Mouse (Mus musculus) gastrocnemius, adult 2 months (tissue): ENCODE measurements around the gene Phpt1. TPM values are rescaled to one million over a fixed set of nuclear protein-coding genes. Genes with fewer than 3 reads are reported as not detected.

Experiments
- DNase-seq: peaks from one replicate; pipeline ENCODE4 v3.0.0; 2022
- H3K27ac ChIP-seq: fragments of 200-600 bp; 2 replicates; pipeline ENCODE4 v1.8.1; 2022; ENCODE audit warnings: mild to moderate bottlenecking
- H3K4me3 ChIP-seq: fragments of 200-600 bp; 2 replicates; pipeline ENCODE4 v1.8.1; 2022; ENCODE audit warnings: mild to moderate bottlenecking, moderate library complexity
- CTCF ChIP-seq: fragments of 200-600 bp; IDR thresholded peaks from 2 replicates; pipeline ENCODE4 v1.8.1; 2022; ENCODE audit warnings: antibody characterized with exemption, mild to moderate bottlenecking, moderate library complexity
- intact Hi-C: fragments of 180-260 bp; cut with DNase I; formaldehyde crosslinking; loops from one replicate; pipeline ENCODE4 v1.15.1; 2025
- total RNA-seq, 2 experiments: library from RNA; stranded (reverse); gene quantifications; 2 replicates each; pipeline ENCODE4 v1.2.3; 2021

The Phpt1 gene
- total RNA-seq, 2 experiments from 2014 or later, result 52.7 to 64.7 TPM

DNA sequence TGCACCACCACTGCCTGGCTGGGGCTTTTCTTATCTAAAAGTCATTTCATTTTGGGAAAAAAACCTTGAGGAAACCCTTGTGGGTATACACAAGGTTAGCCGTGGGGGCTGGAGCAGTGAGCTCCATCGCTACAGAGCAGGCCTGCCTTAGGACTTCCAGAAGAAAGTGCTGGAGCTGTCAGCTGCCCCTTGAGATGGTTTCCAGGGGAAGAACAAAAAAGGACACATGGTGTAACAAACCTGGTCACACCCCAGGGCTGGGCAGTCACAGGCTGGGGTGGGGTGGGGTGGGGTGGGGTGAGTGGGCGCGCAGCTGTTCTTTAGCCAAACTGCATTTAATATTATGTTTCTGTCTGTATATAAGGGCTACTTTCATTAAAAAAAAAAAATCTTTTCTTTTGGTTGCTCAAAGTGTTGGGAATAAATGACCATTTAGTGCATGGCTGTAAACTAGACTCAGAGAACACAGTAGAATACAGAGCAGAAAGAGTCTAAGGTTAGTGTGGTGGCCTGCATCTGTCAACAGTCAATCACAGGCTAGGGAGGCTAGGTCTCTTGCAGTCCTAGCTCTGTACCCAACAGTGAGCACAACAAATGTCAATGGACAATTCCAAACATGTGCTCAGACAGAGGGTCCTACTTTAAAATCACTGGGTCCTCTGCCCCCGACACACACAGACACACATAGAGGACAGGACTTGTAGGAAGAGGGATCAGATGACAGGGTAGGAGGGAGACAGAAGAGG, 21.9 kb upstream of the Phpt1 start:
- no peak overlapping the region for H3K4me3 ChIP-seq
- no peak for DNase-seq
- no peak for TF ChIP-seq CTCF
- intact Hi-C loops, result no loop called here
- H3K27ac ChIP-seq, result no peak overlapping the region

DNA sequence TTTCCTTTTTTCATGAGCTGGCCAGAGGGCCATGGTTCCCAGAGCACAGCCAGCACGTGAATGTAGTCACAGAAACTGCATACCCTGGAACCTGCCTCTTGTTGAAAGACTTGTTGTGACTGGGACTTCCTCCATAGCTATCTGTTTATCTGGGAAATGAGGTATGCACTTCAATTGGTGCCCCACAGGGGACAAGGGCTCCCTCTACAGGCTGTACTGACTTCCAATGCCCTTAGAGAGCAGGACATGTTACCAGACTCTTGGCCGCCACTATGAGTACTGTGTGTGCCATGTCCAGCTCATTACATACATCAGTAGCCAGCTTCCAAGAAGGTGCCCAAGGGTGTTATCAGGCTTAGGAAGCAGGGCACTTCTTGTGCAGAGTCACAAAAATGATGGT, 16.8 kb upstream of the Phpt1 start:
- DNase-seq, result peak; percentile 67
- peak; percentile 67 for TF ChIP-seq CTCF
- Histone ChIP-seq H3K27ac (no peak overlapping the region), H3K4me3 (no peak overlapping the region)
- intact Hi-C loops, result no loop called here

DNA sequence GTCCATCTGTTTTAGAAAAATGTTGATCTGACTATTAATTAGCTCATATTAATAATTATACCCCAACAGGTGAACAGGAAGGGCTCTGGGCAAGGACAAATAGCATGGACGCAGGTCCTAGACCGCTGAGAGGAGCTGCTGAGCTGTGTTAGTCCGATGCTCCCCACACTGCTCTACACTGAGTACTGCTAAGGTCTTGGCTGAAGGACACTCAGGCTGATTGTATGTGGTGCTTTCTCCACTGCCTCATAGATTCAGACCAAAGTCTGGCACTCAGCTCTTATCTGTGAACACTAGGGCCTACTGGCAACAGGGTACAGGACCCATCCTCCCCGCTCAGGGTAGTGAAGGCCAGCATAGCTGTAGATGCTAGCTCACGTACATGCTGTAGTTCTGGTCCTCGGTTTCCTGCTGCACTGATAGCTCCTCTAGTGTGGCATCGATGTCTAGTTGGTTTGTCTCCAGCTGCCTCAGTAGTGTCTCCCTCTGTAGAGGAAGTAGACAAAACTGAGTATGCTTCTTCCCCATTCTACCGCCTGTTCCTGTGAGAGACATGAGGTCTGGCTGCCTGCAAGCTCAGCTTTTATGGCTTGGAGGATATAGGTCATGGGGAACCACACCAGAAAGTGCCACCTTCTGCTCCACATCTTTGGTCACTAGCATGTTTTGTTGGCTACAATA, 13.3 kb upstream of the Phpt1 start:
- no peak for DNase-seq
- intact Hi-C loops, result no loop called here
- no peak overlapping the region for H3K27ac ChIP-seq

DNA sequence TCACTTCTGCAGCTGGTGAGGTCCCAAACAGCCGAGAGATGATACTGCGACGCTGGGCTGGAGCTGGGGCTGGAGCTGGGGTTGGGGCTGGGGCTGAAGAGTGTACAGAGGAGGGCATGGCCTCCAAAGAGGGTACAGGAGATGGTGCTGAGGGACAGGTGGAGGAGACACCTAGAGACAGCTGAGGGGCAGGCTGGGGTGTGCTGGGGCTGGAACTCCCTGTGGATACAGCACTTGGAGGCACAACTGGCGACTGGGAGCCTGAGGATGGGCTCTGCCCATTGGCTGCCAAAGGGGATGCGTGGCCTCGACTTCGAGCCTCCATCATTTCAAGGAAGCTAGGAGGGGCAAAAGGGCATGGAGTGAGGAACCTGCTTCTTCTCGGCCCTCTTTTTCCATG, 12.3 kb upstream of the Phpt1 start:
- DNase-seq, result no peak
- H3K4me3 ChIP-seq, result no peak overlapping the region
- intact Hi-C loops, result no loop called here

More for the DNA sequence above, 13.3 kb upstream of the Phpt1 start:
- no peak overlapping the region for H3K4me3 ChIP-seq
- TF ChIP-seq CTCF, result no peak

DNA sequence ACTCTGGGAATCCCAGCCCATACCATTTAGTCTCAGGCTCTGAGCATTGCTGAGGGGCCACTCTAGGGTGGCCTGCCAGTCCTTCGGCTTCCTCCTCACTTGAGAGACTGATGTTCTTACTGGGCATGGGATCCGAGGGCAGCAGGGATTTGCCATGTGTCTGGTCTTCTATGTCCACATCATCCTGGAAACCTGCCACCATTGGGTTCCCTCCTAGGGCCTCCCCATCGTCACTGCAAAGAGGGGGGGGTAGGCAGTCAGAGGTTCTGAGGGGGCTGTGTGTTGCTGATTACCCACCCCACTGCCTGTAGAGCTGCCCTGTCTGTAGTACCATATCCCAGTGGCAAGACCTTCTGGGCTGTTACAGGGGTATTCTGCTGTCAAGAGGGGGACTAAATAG, 10.6 kb upstream of the Phpt1 start:
- no peak for TF ChIP-seq CTCF
- no peak overlapping the region for H3K4me3 ChIP-seq
- DNase-seq, result peak; percentile 13
- H3K27ac ChIP-seq, result no peak overlapping the region
- intact Hi-C loops, result no loop called here

More for the DNA sequence above, 12.3 kb upstream of the Phpt1 start:
- no peak overlapping the region for H3K27ac ChIP-seq
- TF ChIP-seq CTCF, result no peak

DNA sequence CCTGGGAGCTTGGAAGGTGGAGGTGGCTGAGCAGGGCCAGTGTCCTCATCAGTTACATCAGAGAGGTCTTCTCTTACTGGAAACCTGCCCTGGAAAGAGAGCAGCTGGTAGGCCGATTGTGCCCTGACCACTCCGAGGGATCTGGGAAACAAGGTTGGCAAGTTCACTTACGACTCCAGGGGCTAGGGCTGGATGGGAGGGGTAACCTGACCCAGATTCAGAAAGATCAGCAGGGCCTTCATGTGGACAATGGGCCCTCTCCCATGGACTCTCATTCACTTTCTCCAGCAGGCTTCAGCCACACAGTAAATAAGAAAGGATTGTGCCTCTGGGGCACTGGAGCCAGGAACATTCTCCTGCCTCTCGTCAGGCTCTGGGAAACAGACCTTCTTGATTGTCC, 9.8 kb upstream of the Phpt1 start:
- no peak for TF ChIP-seq CTCF
- DNase-seq, result peak; percentile 10
- H3K27ac ChIP-seq, result no peak overlapping the region
- no peak overlapping the region for H3K4me3 ChIP-seq
- intact Hi-C loops, result no loop called here

DNA sequence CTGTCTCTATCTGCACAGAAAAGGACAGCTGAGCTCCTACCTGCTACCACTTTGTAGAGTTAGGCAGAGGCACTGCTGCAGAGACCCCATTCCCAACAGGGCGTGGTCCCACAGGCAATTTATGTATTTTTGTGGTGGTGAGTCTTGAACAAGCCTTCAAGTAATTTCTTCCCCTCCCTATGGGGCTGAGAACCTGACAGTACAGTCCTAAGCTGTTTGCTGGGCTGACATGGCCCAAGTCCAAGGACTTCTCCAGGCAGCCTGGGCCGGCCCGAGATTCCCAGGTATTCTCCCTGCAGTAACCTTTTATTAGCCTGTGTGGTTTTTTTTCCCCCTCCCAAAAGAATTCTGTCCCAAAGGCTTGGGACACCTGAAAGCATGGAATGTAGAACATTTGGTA, 9.1 kb upstream of the Phpt1 start:
- TF ChIP-seq CTCF, result no peak
- no peak overlapping the region for H3K4me3 ChIP-seq
- DNase-seq, result peak; percentile 10
- intact Hi-C loops, result no loop called here
- H3K27ac ChIP-seq, result no peak overlapping the region

DNA sequence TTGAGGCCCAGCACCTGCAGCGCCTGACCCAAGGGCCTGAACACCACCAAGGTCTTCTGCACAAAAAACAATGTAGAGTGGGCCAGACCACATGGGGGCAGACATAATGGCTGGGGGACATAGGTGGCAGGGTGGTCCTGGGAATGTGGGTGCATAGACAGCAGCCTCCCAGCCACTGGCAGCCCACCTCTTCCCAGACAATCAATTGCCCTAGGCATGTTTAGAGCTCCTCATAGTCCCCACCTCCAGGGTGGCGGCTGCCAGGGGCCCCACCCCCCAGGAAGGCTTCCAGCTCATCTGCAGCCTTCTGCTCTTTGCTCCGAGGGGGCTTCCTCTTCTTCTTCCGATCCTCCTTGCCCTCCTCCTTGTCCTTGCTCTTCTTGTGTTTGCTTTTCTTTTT, 8.5 kb upstream of the Phpt1 start:
- no peak for TF ChIP-seq CTCF
- intact Hi-C loops, result no loop called here
- no peak overlapping the region for H3K27ac ChIP-seq
- DNase-seq, result peak; percentile 15
- H3K4me3 ChIP-seq, result no peak overlapping the region

DNA sequence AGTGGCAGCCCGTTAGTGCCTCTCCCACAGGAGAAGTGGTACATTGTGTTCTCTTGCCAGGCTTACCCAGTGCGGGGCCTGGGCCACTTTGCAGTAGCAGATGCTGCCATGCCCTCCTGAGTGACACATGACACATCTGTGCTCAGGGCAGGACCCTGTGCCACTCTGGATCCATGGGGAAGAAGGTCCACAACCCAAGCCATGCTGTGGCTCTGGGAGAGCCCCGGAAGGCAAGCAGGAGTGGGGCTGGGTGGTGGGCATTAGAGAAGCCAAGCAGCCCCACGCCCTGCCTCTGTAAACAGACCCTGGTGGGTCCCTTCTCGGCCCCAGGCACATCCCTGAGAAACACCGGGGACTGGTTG, 8.1 kb upstream of the Phpt1 start:
- TF ChIP-seq CTCF, result no peak
- intact Hi-C loops, result no loop called here
- no peak overlapping the region for H3K27ac ChIP-seq

DNA sequence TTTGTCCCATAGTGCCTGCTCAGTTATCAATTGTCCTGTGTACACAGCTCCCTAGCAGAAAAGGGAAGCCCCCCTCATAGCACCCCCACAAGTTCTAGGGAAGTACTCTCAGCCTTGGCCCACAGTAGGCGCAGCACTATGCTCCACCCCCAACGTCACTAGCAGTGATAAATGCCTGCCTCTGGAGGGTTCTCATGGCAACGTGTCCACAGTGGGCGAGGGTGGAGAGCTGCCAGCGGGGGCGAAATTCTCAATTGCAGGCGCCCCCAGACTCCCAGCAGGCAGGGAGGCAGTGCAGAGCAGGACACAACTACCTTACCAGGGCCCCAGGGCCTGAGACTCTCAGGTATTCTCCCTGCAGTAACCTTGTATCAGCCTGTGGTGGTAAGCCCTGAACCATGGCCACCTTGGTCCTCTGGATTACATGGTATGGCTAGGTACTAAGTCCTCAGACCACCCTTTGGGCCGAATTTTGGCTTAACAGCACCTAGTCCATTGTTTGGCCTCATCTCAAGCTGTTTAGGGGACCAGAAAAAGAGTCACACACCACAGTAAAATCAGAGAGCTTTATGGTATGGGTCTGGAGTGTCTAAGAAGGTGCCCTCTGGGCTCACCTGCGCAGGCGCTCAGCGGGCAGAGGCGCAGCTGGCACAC, 7.6 kb upstream of the Phpt1 start:
- TF ChIP-seq CTCF, result no peak
- DNase-seq, result peak; percentile 36
- Histone ChIP-seq H3K4me3 (no peak overlapping the region), H3K27ac (no peak overlapping the region)
- intact Hi-C loops, result no loop called here

More for the DNA sequence above, 8.1 kb upstream of the Phpt1 start:
- DNase-seq, result peak; percentile 22
- H3K4me3 ChIP-seq, result no peak overlapping the region

DNA sequence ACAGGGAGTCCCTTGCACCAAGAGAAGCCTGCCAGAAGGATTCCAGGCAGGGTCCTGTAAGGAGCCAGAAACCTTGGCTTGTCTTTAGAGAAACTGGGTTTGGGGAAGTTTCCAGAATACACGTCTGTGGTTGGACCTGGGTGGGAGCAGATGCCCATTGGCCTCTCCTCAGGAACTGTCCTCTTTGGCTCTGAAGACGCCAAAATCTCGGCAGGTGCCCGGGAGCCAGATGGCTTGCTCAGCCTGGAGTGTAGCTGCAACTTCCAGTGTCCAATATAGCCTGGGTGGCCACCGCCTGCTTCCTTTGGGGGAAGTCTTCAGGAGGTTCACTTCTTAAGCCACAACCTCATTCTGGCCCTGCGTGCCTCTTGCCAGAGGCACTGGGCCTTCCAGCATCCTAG, 6.9 kb upstream of the Phpt1 start:
- intact Hi-C loops, result loop anchor here (2.0 kb wide), 1 partner anchor 71 kb away; no protein-coding TSS in a partner anchor
- TF ChIP-seq CTCF, result no peak
- no peak overlapping the region for H3K27ac ChIP-seq
- H3K4me3 ChIP-seq, result peak overlapping the region; percentile 66
- DNase-seq, result peak; percentile 29

DNA sequence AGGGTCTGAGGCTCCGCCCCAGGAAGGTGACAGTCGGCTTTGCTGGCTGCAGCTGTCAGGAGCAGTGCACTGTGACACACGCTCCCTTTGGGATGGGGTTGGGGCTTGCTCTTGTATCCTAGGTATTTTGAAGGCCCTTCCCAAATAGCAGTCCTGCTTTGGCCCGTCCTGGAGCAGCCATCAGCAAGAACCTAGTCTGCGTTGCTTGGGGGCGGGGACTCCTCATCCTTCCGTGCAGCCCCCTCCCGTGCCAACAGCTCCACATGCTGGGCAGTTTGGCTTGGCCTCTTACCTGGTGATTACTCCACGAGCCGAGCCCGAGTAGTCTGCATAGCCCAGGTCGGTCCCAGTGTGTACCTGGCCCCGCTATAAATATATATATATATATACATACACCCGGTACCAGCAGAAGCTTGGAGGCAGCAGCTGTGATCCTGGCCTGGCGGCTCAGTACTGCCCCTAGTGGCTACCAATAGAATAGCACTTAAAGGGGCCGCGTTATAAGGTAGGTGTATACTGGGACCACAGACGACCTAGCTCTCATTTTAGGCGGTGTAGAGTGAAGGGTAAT, 6.4 kb upstream of the Phpt1 start, which contains the start of gene Ajm1:
Gene Ajm1 (minus strand): TSS at position 464 of the 571 bp plus-strand sequence.
- intact Hi-C loops, result loop anchor here (2.0 kb wide), 1 partner anchor 71 kb away; no protein-coding TSS in a partner anchor
- DNase-seq, result peak; percentile 63
- Histone ChIP-seq H3K27ac (no peak within 1 kb of the TSS), H3K4me3 (peak within 1 kb of the TSS; percentile 66)
- no peak; the same call in 1 of the 2 replicates for TF ChIP-seq CTCF
